Mouse (Mus musculus) liver, embryonic 11.5 days (tissue): Measurements from ENCODE around the gene E430018J23Rik. TPM values are rescaled to one million over a fixed set of nuclear protein-coding genes. Genes with fewer than 3 reads are reported as not detected.
"Not testable (repeated sequence)": the region's sequence is repeated elsewhere in the genome, so short reads cannot be mapped to it uniquely, and the experiment has no call there.

Experiments used
- ATAC-seq: fragments of 200-750 bp; cut with Nextera tagmentation; replicated peaks from 2 replicates; pipeline ENCODE4 v1.8.0; 2017; ENCODE audit warnings: moderate number of reproducible peaks, mild to moderate bottlenecking, moderate TSS enrichment, moderate library complexity; ENCODE audit not compliant: low FRiP score
- DNase-seq: peaks from one replicate; pipeline ENCODE4 v3.0.0-alpha.2; 2017; ENCODE audit warnings: low spot score
- H3K27ac ChIP-seq: fragments of 300-500 bp; sonication (generic); 2 replicates; pipeline ENCODE4 v1.5.1; 2014; ENCODE audit warnings: mild to moderate bottlenecking, low read depth, low read length, control low read depth
- H3K27me3 ChIP-seq: fragments of 300-500 bp; sonication (generic); replicated peaks from 2 replicates; pipeline ENCODE4 v1.6.1; 2014; ENCODE audit warnings: low read length, mixed read lengths; ENCODE audit not compliant: control insufficient read depth, insufficient read depth
- H3K36me3 ChIP-seq: fragments of 300-500 bp; sonication (generic); 2 replicates; pipeline ENCODE4 v1.6.1; 2014; ENCODE audit warnings: mild to moderate bottlenecking, low read length, moderate library complexity, mixed read lengths; ENCODE audit not compliant: control insufficient read depth, insufficient read depth
- H3K4me1 ChIP-seq: fragments of 300-500 bp; sonication (generic); replicated peaks from 2 replicates; pipeline ENCODE4 v1.6.1; 2014; ENCODE audit warnings: low read length, mixed read lengths; ENCODE audit not compliant: control insufficient read depth, insufficient read depth
- H3K4me2 ChIP-seq: fragments of 300-500 bp; sonication (generic); 2 replicates; pipeline ENCODE4 v1.6.1; 2014; ENCODE audit warnings: mild to moderate bottlenecking, control low read depth, moderate library complexity
- H3K4me3 ChIP-seq: fragments of 300-500 bp; sonication (generic); 2 replicates; pipeline ENCODE4 v1.5.1; 2014; ENCODE audit warnings: low read depth, low read length, control low read depth
- H3K9ac ChIP-seq: fragments of 300-500 bp; sonication (generic); 2 replicates; pipeline ENCODE4 v1.6.1; 2014; ENCODE audit warnings: low read depth, low read length, control low read depth
- H3K9me3 ChIP-seq: fragments of 300-500 bp; sonication (generic); 2 replicates; pipeline ENCODE4 v1.6.1; 2016; ENCODE audit warnings: low read length, inconsistent platforms, mixed read lengths; ENCODE audit not compliant: control insufficient read depth
- WGBS: fragments of 180-500 bp; shearing (Covaris S2); extraction: QIAGEN DNeasy Blood & Tissue Kit; methylation state at CpG from one replicate; pipeline ENCODE4 v1.1.7; 2014; 5-methylcytosine and 5-hydroxymethylcytosine counted together
- polyA plus RNA-seq: library from polyadenylated mRNA; unstranded; fragments of >200 nt; fragmentation: Nextera tagmentation; extraction: Ambion mirVana; gene quantifications from 2 replicates; pipeline ENCODE4 v1.2.1, GENCODE M21; 2014

The E430018J23Rik gene
- polyA plus RNA-seq, 1 experiment from 2014 or later = 4.2 TPM

DNA sequence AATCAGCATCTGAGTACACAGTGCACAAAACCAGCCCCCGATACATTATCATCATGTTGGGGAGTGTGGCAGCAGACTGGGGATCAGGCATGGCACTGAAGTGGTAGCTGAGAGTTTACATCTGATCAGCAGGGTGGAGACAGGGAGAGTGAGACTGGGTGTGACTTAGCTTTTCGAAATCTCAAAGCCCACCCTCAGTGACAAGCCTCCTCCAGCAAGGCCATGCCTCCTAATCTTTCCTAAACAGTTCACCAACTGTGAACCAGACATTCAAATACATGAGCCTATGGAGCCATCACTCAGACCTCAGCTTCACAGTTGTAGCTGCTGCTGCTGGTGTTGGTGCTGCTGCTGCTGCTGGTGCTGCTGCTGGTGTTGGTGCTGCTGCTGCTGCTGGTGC is 18.0 kb upstream of the E430018J23Rik start:
- no peak for DNase-seq
- no peak overlapping the region for H3K4me3 ChIP-seq
- ATAC-seq = no peak
- H3K27me3 ChIP-seq = no peaks in the 10 kb centered on the region
- H3K36me3 ChIP-seq = no peaks in the 10 kb centered on the region
- 59% methylated on average over 2 of the region's 2 CpGs for WGBS
- no peaks in the 10 kb centered on the region for H3K9me3 ChIP-seq
- no peaks in the 10 kb centered on the region for H3K4me1 ChIP-seq
- no peak overlapping the region for H3K4me2 ChIP-seq
- H3K9ac ChIP-seq = no peak overlapping the region
- H3K27ac ChIP-seq = no peak overlapping the region

DNA sequence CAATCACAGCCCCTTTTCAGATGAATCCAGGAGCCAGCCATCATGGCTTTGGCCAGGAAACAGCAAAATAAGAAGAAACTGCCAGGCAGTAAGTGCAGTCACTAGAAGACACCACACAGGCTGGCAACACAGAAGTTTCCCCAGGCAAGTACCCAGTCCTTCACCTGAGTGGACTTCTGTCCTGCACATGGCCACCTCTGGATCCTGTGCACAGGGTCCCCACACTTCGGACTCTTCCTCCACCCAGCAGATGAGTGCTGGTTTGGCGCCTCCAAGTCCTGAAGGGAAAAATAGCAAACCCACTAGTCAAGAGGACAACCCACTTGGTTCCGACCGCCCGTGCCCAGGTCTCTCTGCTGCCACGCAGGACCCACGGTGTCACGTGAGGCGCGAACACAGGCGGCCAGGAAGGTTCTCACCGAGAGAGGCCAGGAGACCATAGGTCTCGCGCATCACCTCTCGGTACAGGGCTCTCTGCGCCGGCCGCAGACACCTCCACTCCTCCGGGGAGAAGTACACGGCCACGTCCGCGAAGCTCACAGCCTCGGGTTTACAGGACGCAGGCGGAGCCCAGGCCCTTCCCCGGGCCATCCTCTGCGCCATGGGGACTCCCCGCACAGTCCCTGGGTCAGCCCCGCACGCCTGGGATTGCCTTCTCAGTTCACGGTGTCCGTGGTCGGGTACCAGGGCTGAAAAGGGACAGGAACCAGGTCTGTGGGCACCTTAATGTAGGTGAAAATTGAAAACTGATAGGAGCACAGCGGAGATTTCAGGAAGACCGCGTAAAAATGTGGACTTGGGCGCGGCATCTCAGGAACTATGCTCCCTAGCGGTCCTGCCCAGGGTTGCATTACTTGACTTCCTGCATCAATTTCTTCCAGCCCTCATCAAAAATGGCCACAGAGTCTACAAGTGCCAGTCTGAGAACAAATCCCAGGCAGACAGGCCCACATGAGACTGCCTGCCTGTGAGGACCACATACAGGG is 12.9 kb upstream of the E430018J23Rik start, which contains the start of gene Zfp764:
Gene Zfp764, minus strand, starts transcription at position 821 of the 986 bp plus-strand sequence.
- not testable (repeated sequence) for H3K9me3 ChIP-seq, H3K36me3 ChIP-seq, H3K4me1 ChIP-seq, H3K27ac ChIP-seq, H3K27me3 ChIP-seq
- Histone ChIP-seq H3K4me3 (peak within 1 kb of the TSS; percentile 62), H3K4me2 (peak within 1 kb of the TSS; percentile 90), H3K9ac (peak within 1 kb of the TSS; percentile 72)
- DNase-seq (peak; percentile 78), ATAC-seq (peak; percentile 79)
- 4% methylated on average over 40 of the region's 40 CpGs for WGBS

DNA sequence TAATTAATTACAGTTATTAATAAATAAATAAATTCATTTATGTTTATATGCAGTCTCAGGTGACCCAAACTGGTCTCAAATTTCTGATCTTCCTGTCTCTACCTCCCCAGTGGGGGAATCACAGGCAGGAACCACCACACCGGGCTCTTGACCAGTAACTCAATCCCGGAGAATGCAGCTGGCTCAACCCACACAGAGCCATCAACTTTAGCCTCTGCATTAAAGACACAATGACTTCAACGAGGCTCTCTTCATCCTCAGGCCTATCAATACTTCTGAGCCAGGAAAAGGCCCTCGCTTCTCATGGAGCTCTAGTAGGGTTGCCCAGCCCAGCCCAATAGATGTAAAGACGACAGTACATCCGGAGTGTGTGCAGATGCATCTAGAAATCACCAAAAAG is 10.7 kb upstream of the E430018J23Rik start:
- not testable (repeated sequence) for H3K9me3 ChIP-seq, H3K4me3 ChIP-seq, H3K27ac ChIP-seq, H3K4me1 ChIP-seq, H3K27me3 ChIP-seq, ATAC-seq, DNase-seq, H3K36me3 ChIP-seq, H3K9ac ChIP-seq, H3K4me2 ChIP-seq
- 87% methylated on average over 6 of the region's 6 CpGs for WGBS

DNA sequence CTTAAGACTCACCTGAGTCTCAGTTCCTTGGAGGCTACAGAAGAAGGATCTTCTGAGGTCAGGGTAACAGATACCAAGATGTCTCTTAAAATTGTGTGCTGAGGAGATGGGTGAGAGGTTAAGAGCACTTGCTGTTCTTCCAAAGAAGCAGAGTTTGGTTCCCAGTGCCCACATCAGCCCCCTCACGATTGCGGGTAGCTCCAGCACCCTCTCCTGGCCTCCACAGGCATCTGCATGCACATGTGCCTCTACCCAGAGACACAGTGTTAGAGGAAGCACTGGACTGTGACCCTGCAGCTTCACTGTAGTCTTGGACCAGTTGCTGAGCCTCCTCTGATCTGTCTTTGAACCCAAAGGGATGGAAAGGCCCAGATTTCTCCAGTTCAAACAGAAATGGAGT is 9.6 kb upstream of the E430018J23Rik start:
- Histone ChIP-seq H3K4me2 (no peak overlapping the region), H3K27ac (no peak overlapping the region), H3K9ac (no peak overlapping the region), H3K4me3 (no peak overlapping the region), H3K36me3 (0 out of 2 replicates have a peak, but pooled peaks cover 3% of the 10 kb centered on the region), H3K27me3 (no peaks in the 10 kb centered on the region), H3K9me3 (no peaks in the 10 kb centered on the region), H3K4me1 (peaks cover 4% of the 10 kb centered on the region; the same call in 1 of the 2 replicates)
- DNase-seq (no peak), ATAC-seq (no peak)
- WGBS = 48% methylated on average over 2 of the region's 2 CpGs

DNA sequence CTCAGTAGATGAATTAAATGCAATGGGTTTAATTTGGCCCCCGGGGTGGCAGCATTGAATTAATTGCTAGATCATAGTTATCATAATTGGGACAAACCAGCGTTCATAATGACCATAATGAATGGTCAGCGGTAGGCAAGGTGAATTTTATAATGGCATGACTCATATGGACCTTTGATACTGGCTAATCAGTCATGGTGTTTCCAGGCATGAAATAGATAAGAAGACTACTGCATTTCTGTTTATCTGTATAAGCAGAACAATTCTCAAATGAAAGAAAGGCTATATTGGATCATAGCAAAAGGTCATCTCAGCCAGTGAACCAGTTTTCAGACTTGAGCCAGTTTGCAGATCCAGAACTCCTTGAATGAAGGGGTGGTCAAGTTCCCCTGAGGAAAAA is 6.9 kb upstream of the E430018J23Rik start:
- Histone ChIP-seq H3K4me1 (peaks cover 4% of the 10 kb centered on the region; the same call in 1 of the 2 replicates), H3K9me3 (no peaks in the 10 kb centered on the region), H3K4me3 (no peak overlapping the region), H3K9ac (no peak overlapping the region), H3K4me2 (no peak overlapping the region), H3K27ac (no peak overlapping the region), H3K27me3 (no peaks in the 10 kb centered on the region), H3K36me3 (0 out of 2 replicates have a peak, but pooled peaks cover 3% of the 10 kb centered on the region)
- 58% methylated on average over 3 of the region's 3 CpGs for WGBS
- ATAC-seq (no peak), DNase-seq (no peak)

DNA sequence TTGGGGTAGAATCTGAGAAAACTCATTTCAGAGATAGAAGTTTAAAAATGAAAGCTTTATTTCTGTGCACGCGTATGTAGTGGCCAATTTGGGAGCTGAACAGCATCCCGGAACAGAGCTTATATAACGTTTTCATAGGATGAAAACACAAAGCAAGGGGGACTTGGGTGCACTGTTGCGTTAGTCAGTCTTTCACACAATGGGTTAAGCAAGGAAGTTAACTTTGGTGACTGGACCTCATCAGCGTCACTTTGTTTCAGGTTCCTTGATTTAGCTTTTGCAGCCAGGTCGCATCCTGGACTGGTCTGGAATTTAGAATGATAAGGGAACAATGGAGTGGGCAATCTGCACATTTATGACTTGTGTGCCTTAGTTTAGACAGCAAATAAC is 510 bp upstream of the E430018J23Rik start:
- H3K4me3 ChIP-seq = peak overlapping the region; percentile 78
- peak overlapping the region; percentile 64 for H3K9ac ChIP-seq
- no peaks in the 10 kb centered on the region for H3K9me3 ChIP-seq
- H3K4me2 ChIP-seq = peak overlapping the region; percentile 89
- DNase-seq (no peak), ATAC-seq (no peak)
- H3K4me1 ChIP-seq = peaks cover 9% of the 10 kb centered on the region
- no peaks in the 10 kb centered on the region for H3K27me3 ChIP-seq
- WGBS = 22% methylated on average over 7 of the region's 7 CpGs
- peaks cover 3% of the 10 kb centered on the region; the same call in 1 of the 2 replicates for H3K36me3 ChIP-seq
- H3K27ac ChIP-seq = 0 out of 2 replicates have a peak overlapping the region, but pooled peaks have one; percentile 88

DNA sequence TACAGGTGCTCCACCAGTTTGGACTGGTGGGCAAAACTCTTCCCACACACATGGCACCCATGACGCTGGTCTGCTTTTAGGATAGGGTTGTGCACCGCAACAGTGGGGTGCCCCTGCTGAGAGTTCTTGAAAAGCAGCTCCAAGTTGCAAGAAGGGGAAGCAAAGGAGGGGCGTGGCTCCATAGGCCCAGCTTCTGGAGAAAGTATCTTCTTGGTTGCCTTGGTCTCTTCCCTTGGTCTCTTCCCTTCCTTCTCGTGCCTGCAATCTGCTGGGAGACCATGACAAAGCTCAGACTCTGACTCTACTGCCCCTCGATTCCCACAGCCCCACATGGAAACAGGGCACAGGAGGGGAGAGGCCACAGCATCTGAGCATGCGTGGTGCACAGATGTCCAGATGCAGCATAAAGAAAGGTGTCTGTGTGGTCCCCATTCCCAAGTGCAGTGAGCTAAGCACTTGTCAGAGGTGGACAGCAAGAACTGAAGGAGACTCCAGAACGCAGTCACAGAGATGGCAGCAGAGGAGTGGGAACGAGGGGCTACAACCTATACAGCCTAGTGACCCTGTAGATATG is 1.1 kb downstream of the E430018J23Rik start:
- Histone ChIP-seq H3K27ac (no peak overlapping the region), H3K36me3 (peaks cover 3% of the 10 kb centered on the region; the same call in 1 of the 2 replicates), H3K9ac (peak overlapping the region; percentile 89), H3K4me3 (peak overlapping the region; percentile 78), H3K9me3 (no peaks in the 10 kb centered on the region), H3K4me1 (peaks cover 9% of the 10 kb centered on the region), H3K4me2 (peak overlapping the region; percentile 89), H3K27me3 (no peaks in the 10 kb centered on the region)
- no peak for DNase-seq
- WGBS = 78% methylated on average over 8 of the region's 8 CpGs
- ATAC-seq = no peak; the same call in 1 of the 2 replicates

DNA sequence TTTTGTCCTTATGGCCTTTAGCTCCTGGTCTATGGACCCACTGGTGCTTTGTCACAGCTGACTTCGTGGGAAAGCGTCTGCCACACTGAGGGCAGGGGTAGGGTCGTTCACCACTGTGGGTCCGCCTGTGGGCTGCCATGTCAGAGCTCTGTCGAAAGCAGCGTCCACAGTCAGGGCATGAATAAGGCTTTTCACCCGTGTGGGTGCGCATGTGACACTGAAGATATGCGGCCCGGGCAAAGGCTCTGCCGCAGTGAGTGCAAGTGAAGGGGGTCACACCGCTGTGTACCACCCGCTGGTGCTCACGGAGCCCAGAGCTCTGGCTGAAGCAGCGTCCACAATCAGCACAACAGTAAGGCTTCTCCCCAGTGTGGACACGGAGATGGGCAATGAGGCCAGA is 1.9 kb downstream of the E430018J23Rik start:
- H3K4me1 ChIP-seq = peaks cover 9% of the 10 kb centered on the region
- ATAC-seq (no peak), DNase-seq (no peak)
- 94% methylated on average over 16 of the region's 16 CpGs for WGBS
- H3K27me3 ChIP-seq = no peaks in the 10 kb centered on the region
- no peak overlapping the region for H3K4me2 ChIP-seq
- peaks cover 3% of the 10 kb centered on the region; the same call in 1 of the 2 replicates for H3K36me3 ChIP-seq
- H3K4me3 ChIP-seq = no peak overlapping the region
- no peaks in the 10 kb centered on the region for H3K9me3 ChIP-seq
- H3K9ac ChIP-seq = no peak overlapping the region
- no peak overlapping the region for H3K27ac ChIP-seq
